Mouse (Mus musculus) adrenal gland, adult 2 months (tissue): ENCODE measurements around the gene Rbm7. TPM values are rescaled to one million over a fixed set of nuclear protein-coding genes. Genes with fewer than 3 reads are reported as not detected.
"Not testable (repeated sequence)": the region's sequence is repeated elsewhere in the genome, so short reads cannot be mapped to it uniquely, and the experiment has no call there.

Source experiments
- DNase-seq: peaks from one replicate; pipeline ENCODE4 v3.0.0; 2021
- polyA plus RNA-seq: library from polyadenylated mRNA; depleted of rRNA; stranded (reverse); fragments of >200 nt; gene quantifications from 2 replicates; pipeline ENCODE4 v1.2.3, GENCODE M21; 2012
- total RNA-seq, 2 experiments: library from RNA; stranded (reverse); gene quantifications; 2 replicates each; pipeline ENCODE4 v1.2.3; 2021

The Rbm7 gene
- total and polyA plus RNA-seq, 3 experiments: 11.0 to 70.5 (median 65.6) TPM

DNA sequence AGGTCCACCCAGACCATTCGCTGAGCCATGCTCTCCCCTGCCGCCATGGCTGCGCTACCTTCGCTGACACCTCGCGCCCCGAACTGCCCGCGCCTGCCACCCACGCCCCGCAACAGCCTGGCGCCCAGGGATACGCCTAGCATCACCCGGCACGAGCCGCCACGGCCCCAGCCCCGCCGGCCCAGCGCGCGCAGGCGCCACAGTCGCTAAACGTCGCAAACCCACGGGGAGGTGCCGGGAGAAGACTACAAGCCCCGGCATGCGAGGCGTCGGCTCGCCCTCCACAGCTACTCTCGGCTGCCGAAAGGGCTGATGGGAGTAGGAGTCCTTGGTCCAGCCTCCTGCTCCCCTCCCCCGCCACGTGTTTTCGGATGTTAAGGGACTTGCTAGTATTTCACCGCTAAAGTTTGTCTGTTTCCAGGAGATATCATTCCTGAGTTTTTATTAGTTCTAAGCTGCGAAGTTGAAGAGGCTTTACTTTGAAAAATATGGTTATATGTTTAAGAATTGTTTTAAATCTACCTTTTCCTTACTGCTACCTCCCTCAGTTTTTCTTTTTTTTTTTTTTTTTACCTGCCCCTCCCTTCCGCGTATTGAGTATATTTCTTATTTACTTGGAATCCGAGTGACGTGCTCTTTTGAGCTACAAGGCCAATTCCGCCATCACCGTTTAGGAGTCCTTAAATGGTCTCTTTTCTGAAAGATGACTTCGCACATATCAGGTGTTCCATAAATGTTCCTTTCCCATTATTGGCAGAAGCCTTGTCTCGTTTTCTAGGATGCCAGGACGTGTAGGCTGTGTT is 14.5 kb downstream of the Rbm7 start, which contains the start of gene Rexo2:
TSS of gene Rexo2 (minus strand) at position 213 of the 803 bp plus-strand sequence.
- peak; percentile 97 for DNase-seq

- no peak for DNase-seq
These were observed 15.2 kb downstream of the Rbm7 start for GRCm38 (mm10) chr9:48479838-48480410.

DNA sequence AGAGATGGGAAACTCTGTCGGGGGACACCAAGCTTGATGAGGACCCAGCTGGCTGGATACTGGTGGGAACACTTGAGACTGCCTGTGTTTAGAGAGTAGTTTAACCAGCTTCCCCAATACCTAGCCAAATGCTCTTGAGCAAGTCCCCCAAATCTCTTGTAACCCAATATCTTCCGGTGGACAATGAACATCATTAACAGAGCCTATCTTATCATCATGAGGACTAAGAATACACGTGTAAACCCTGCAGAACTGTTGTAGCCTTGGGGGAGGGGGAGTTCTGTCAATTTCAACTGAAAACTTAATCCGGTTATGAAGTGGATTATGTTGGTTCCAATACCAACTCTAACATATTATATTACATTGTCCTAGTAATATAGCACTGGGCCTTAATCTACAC is 16.3 kb downstream of the Rbm7 start:
- no peak for DNase-seq

DNA sequence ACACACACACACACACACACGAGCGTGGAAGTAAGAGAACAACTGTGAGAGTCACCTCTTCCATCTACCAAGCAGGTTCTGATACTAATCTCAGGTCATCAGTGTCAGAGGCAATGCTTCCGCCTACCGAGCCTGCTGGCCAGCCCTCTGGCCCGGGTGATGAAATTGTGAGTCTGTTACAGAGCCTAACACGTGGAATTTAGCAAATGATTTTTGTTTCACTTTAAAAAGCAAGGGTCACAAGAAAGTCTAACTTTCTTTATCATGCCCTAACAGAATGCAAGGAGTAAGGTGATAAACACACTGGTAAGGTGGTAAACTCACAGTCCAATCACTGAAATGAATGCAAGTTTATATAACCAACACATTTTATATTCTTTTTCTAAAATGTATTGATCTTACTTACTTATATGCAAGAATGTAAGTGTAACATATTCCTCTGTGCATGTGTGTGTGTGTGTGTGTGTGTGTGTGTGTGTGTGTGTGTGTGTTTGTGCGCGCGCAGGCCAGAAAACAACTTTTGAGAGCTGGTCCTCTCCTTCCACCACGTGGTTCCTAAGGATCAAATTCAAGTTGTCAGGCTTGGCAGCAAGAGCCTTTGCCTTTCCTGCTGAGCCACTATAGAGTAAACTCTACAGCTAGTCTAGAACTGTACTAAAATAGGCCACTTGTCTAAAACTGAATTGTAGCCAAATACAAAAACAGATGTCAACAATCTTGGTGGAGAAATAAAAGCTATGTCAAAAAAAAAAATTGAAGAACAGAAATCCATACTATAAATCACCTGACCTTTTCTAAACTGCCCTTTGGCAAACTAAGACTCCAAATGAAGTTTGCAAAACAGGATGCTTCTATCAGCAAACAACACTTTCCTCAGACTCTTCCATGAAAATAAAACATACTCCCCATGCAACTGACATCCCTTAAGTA is 18.6 kb downstream of the Rbm7 start:
- DNase-seq: no peak

DNA sequence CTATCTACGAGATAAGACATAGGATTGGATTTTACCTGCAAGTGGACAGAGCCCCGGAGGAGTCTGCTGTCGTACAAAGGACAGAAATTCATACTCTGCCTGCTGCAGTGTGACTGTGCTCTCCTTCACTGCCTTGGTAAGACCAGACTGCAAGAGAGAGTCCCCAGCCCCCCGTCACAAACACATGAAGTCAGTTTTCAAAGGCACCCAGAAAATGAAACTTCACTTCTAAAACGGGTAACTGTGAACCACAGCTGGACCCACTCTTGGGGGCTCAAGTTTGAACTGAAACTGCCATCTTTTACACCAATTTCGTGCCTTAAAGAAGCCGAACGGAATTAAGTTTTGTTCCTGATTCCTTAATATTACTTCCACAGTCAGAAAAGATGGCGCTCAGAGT is 20.7 kb downstream of the Rbm7 start:
- no peak for DNase-seq

DNA sequence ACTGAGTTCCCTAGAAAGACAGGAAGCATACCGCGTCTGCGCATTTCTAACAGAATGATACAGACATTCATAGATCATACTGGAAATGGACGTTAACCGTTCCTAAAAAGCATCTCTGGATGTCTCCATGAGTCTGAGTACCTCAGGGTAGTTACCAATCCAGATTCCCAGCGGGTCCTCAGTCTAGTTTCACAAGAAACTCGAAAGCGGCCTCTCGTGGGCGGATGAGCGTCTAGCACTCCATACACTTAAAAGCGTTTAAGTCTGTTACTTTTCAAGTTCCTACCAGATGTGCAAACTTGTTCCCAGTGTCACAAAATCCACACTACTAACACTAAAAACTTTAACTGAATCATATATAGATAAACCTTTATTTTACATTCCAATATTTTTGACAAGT is 22.0 kb downstream of the Rbm7 start:
- no peak for DNase-seq

DNA sequence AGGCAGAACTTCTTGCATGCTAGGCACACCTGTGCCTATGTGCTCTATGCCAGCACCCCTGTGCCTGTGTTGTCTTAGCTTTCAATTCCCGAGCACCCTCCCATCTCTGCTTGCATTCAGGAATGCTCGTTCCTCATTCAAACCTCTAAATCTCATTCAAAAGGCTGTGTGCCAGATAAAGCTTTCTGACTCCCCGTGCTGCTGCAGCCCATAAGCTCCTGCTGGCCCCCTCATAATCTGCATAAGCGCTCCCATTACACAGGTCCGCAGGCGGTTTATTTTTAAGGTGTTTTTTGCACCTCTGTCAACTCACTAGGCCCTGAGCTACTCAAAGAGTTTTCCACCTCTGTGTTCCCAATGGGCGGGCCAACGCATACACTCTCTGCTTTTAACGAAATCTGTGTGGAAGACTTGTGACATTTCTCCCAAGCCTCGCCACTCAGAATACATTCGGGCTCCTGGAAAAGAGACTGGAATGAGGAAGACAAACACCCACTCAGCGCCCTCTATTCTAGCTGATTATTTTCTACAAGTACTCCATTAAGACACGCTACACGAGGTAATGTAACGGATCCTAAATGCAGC is 22.6 kb downstream of the Rbm7 start:
- no peak for DNase-seq

DNA sequence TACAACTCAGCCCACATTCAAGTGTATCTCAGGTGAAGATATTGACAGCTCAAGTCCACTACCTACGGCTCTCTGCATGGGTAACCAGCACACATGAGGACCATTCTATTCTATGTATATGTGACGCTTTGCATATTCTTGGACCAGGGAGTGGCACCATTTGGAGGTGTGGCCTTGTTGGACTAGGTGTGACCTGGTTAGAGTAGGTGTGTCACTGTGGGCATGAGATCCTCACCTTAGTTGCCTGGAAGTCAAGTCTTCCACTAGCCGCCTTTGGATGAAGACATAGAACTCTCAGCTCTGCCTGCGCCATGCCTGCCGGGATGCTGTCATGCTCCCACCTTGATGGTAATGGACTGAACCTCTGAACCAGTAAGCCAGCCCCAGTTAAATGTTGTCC is 27.6 kb downstream of the Rbm7 start:
- not testable (repeated sequence) for DNase-seq

DNA sequence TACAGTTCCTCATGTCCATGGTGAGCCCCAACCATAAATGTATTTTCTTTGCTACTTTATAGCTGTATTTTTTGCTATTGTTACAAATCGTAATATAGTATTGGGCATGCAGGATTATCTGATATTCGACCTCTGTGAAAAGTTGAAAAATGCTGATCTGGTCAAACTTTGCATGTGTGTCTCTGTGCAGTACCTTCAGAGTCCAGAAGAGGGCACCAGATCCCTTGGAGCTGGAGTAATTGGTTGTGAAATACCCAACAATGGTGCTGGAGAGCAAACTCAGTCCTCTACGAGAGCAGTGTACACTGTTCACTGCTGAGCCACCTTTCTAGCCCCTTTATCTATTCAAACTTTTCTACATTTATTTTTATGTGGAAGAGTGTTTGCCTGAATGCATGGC is 28.3 kb downstream of the Rbm7 start:
- DNase-seq: peak; percentile 61

DNA sequence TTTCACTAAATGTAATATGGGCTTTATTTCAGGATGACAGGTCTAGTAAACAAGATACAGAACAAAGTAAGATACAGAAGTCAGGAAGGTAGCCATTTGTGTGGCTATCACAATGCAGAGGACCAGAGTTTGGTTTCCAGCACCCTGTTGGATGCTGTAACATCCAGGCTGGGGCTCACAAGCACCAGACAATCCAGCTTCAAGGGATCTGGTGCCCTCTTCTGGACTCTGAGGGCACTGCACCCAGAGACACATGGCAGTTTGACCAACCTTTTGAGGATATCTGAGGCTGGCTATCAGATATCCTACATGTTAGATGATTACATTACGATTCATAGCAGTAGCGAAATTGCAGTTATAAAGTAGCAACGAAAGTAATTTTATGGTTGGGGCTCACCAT is 29.4 kb downstream of the Rbm7 start:
- no peak for DNase-seq

GRCm38 (mm10) chr9:48461545-48461944 is 33.6 kb downstream of the Rbm7 start:
- DNase-seq: peak; percentile 61

DNA sequence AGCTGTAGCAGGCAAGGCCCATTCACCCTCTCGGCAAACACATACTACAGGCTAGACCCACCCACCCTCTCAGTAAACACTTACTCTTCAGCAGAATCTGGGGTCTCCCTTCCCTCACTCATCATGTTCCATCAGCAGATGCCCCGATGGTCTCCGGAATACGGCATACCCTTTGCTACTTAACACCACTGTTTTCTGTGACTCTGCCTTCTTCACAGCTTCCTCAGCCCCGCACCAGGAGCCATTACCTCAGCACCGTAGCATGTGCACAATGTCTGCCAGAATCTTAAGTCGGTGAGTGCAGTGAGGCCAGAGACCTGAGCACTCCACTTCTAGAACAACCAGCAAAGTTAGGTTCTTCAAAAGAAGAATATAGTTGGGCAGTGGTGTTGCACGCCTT is 34.4 kb downstream of the Rbm7 start:
- DNase-seq: no peak

DNA sequence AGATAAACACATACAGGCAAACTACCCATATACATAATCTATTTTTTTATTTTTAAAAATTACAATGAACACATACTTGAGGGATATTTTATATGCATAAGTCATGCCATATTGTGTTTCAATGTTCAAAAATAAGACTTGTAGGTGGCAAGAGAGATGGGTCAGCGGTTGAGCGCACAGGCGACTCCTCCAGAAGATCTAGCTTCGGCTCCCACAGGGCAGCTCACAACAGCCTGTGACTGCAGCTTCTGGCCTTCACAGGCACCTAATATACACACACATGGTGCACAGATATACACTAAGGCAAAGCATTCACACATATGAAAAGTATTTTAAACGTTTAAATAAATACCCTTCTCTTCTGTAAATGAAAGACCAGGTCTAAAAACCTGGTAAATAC is 35.7 kb downstream of the Rbm7 start:
- no peak for DNase-seq

GRCm38 (mm10) chr9:48458879-48459278 is 36.2 kb downstream of the Rbm7 start:
- no peak for DNase-seq

GRCm38 (mm10) chr9:48455961-48456360 is 39.1 kb downstream of the Rbm7 start:
- DNase-seq: no peak

- no peak for DNase-seq
These were observed 45.0 kb downstream of the Rbm7 start for GRCm38 (mm10) chr9:48450066-48450465.

DNA sequence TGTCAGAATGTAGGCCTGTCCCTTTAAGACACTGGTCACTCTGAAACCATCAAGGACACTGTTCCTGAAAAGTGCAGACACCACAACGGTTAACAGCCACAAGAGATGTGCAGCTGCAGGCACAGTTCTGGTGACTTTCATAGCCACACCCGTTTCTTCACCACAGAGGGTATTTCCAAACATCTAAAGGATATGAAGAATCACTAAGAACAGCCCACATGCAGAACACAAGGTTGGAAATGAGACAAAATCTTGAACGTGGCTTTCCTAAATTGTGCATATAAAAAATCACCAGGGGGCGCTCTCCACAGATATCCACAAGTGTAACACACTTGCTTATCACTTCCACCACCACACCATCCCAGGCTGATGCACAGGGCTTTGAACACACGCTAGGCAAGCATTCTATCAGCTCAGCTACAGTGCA is 47.3 kb downstream of the Rbm7 start:
- DNase-seq: peak; percentile 29

DNA sequence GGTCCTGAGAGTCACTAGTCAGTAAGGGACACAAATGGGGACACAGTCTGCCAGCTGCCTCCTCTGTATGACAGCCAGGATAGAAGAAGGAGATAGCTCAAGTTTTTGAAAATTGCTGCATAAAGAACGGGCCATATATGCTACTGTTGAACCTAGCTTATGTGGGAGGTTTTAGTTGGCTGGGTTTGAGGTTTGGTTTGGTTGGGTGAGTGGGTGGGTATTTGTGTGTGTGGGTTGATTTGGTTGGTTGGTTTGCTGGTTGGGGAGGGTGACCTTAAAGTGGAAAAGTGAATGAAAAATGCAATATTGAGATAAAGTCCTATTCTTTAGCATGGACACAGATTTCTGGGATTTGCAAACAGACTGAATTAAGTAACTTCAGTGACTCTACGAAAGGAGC is 50.3 kb downstream of the Rbm7 start:
- DNase-seq: no peak

DNA sequence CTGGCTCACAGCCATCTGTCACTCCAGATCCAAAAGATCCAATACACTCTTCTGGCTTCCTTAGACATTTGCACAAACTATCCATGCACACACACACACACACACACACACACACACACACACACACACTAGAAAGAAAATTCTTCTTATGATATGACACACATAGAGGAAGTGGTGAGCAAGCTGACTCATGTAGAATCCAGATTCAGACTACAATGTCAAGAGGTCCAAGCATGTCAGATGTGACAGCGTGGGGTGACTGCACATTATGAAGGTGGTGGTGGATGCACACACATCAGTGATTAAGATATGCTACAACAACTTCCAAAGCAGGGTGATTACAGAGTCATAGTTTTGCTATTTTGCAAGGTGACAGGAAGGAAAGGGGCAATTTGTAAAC is 51.2 kb downstream of the Rbm7 start:
- no peak for DNase-seq
